Mouse (Mus musculus) MEL (cell line): ENCODE measurements around the gene Gpn1.

Experiments used
- CTCF ChIP-seq, 3 experiments: IDR thresholded peaks in 2 of 3; conservative IDR thresholded peaks in 1 of 3; 2 replicates each; pipeline ENCODE4 v1.5.1; 2011 to 2012; ENCODE audit warnings: low read length in 3 of 3, low read depth in 2 of 3, mild to moderate bottlenecking in 2 of 3, improper control_type of control experiment in 1 of 3, inconsistent platforms in 1 of 3, mixed read lengths in 1 of 3, moderate library complexity in 1 of 3; ENCODE audit not compliant: control insufficient read depth in 1 of 3, insufficient read depth in 1 of 3, poor library complexity in 1 of 3, severe bottlenecking in 1 of 3
- GABPA ChIP-seq: IDR thresholded peaks from 2 replicates; pipeline ENCODE4 v1.6.1; 2012; ENCODE audit warnings: low read depth, mild to moderate bottlenecking, inconsistent platforms, low read length, improper control_type of control experiment, moderate library complexity
- NRF1 ChIP-seq: IDR thresholded peaks from 2 replicates; pipeline ENCODE4 v1.6.1; 2014; ENCODE audit warnings: low read depth, mild to moderate bottlenecking, inconsistent platforms, low read length, improper control_type of control experiment, moderate library complexity; ENCODE audit not compliant: poor library complexity, insufficient read depth, severe bottlenecking
- POLR2A ChIP-seq, 2 experiments: IDR thresholded peaks; 2 replicates each; pipeline ENCODE4 v1.6.1; 2011 to 2012; ENCODE audit warnings: low read length in 2 of 2, mild to moderate bottlenecking in 2 of 2, control low read depth in 1 of 2, improper control_type of control experiment in 1 of 2, low read depth in 1 of 2, moderate library complexity in 1 of 2; ENCODE audit not compliant: control insufficient read depth in 1 of 2, insufficient read depth in 1 of 2, poor library complexity in 1 of 2
- POLR2AphosphoS2 ChIP-seq: IDR thresholded peaks from 2 replicates; pipeline ENCODE4 v1.6.1; 2011; ENCODE audit warnings: low read length, improper control_type of control experiment

- TF ChIP-seq POLR2AphosphoS2 (no peak), POLR2A (IDR thresholded peaks at IDR 0.05; ENCODE audit: control insufficient read depth in 1 of 2, insufficient read depth in 1 of 2, low read depth in 1 of 2, low read length in 2 of 2, poor library complexity in 1 of 2) (no peak), NRF1 (no peak), GABPA (no peak), CTCF (IDR thresholded peaks at IDR 0.05 in 2 of 3, conservative IDR thresholded peaks at IDR 0.05 in 1 of 3; ENCODE audit: control insufficient read depth in 1 of 3, insufficient read depth in 1 of 3, low read depth in 2 of 3, low read length in 3 of 3, poor library complexity in 1 of 3, severe bottlenecking in 1 of 3) (no peak)
Measured at GRCm38 (mm10) chr5:31492031-31492430, 2.5 kb upstream of the Gpn1 start.
